Mouse (Mus musculus) testis, adult 2 months (tissue): ENCODE results near the gene Rph3al.

ENCODE experiments used
- CTCF ChIP-seq: fragments of 200-500 bp; IDR thresholded peaks from 2 replicates; pipeline ENCODE4 v1.5.1; 2012; ENCODE audit warnings: low read depth, mild to moderate bottlenecking, inconsistent platforms, low read length, moderate library complexity; ENCODE audit not compliant: control insufficient read depth, insufficient read depth, insufficient replicate concordance
- POLR2A ChIP-seq: fragments of 200-500 bp; IDR thresholded peaks from 2 replicates; pipeline ENCODE4 v1.6.1; 2012; ENCODE audit warnings: low read depth, mild to moderate bottlenecking, inconsistent platforms, low read length, moderate library complexity; ENCODE audit not compliant: control insufficient read depth

DNA sequence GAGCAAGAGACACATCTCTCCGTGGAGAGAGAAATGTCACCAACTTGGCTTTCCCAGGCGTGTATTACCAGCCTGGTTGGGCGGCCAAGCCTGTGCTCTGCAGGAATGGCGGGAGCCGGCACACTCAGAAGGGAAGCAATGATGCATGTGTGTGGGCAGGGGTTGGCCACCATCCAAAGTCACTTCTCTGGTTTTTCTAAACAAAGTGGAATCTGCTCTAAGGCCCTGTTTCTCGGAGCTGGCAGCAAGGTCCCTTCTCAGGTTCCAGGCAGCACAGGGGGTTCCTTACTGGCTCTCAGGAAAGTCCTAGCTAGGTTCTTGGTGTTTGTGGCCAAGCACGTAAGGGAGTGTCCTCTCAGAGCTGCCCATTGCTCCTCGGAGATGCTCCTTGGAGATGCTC lies 58.2 kb downstream of the Rph3al start:
- TF ChIP-seq CTCF (no peak), POLR2A (no peak)
